Mouse (Mus musculus): ENCODE data around the gene Smok2b. TPM values are rescaled to one million over a fixed set of nuclear protein-coding genes. Genes with fewer than 3 reads are reported as not detected.
"Not testable (repeated sequence)": the region's sequence is repeated elsewhere in the genome, so short reads cannot be mapped to it uniquely, and the experiment has no call there.

Smok2b gene
- polyA plus RNA-seq, 1 experiment from 2014 or later = not detected

- WGBS = 64% methylated on average over 2 of the region's 3 CpGs
- H3K27ac ChIP-seq (replicated peaks); H3K4me1 ChIP-seq; H3K27me3 ChIP-seq; ATAC-seq (ENCODE audit: insufficient number of reproducible peaks, low FRiP score, low TSS enrichment, low read depth); H3K36me3 ChIP-seq; H3K4me2 ChIP-seq (replicated peaks); H3K9ac ChIP-seq; H3K4me3 ChIP-seq (replicated peaks): not testable (repeated sequence)
- peaks cover 21% of the 10 kb centered on the region for H3K9me3 ChIP-seq (replicated peaks)
These were observed 27.5 kb upstream of the Smok2b start for GRCm38 (mm10) chr17:13202453-13203107.

GRCm38 (mm10) chr17:13205247-13205646, 24.8 kb upstream of the Smok2b start:
- 78% methylated on average over 1 of the region's 1 CpGs for WGBS
- not testable (repeated sequence) for H3K4me2 ChIP-seq (replicated peaks); H3K9ac ChIP-seq; H3K36me3 ChIP-seq; ATAC-seq (ENCODE audit: insufficient number of reproducible peaks, low FRiP score, low TSS enrichment, low read depth); H3K4me3 ChIP-seq (replicated peaks); H3K27ac ChIP-seq (replicated peaks); H3K27me3 ChIP-seq; H3K4me1 ChIP-seq
- peaks cover 30% of the 10 kb centered on the region for H3K9me3 ChIP-seq (replicated peaks)

- WGBS = 82% methylated on average over 2 of the region's 2 CpGs
- no peaks in the 10 kb centered on the region for H3K27me3 ChIP-seq
- H3K36me3 ChIP-seq = no peaks in the 10 kb centered on the region
- H3K4me1 ChIP-seq = no peaks in the 10 kb centered on the region
- no peak overlapping the region for H3K27ac ChIP-seq (replicated peaks)
- H3K4me2 ChIP-seq (replicated peaks) = no peak overlapping the region
- peaks cover 26% of the 10 kb centered on the region for H3K9me3 ChIP-seq (replicated peaks)
- peak; percentile 41; the same call in 1 of the 2 replicates for ATAC-seq (ENCODE audit: insufficient number of reproducible peaks, low FRiP score, low TSS enrichment, low read depth)
- no peak overlapping the region for H3K9ac ChIP-seq
- H3K4me3 ChIP-seq (replicated peaks) = no peak overlapping the region
These were observed 23.6 kb upstream of the Smok2b start for GRCm38 (mm10) chr17:13206491-13206890.

- H3K36me3 ChIP-seq; H3K4me3 ChIP-seq (replicated peaks); ATAC-seq (ENCODE audit: insufficient number of reproducible peaks, low FRiP score, low TSS enrichment, low read depth); H3K4me2 ChIP-seq (replicated peaks); H3K4me1 ChIP-seq; H3K27ac ChIP-seq (replicated peaks); H3K27me3 ChIP-seq; H3K9ac ChIP-seq: not testable (repeated sequence)
- peaks cover 41% of the 10 kb centered on the region for H3K9me3 ChIP-seq (replicated peaks)
These were observed 21.6 kb upstream of the Smok2b start for GRCm38 (mm10) chr17:13208460-13208859.

- no peaks in the 10 kb centered on the region for H3K36me3 ChIP-seq
- no peaks in the 10 kb centered on the region for H3K27me3 ChIP-seq
- no peak overlapping the region for H3K27ac ChIP-seq (replicated peaks)
- no peak for ATAC-seq (ENCODE audit: insufficient number of reproducible peaks, low FRiP score, low TSS enrichment, low read depth)
- no peak overlapping the region for H3K4me2 ChIP-seq (replicated peaks)
- WGBS = 67% methylated on average over 7 of the region's 7 CpGs
- peaks cover 72% of the 10 kb centered on the region for H3K9me3 ChIP-seq (replicated peaks)
- H3K9ac ChIP-seq = no peak overlapping the region
- no peak overlapping the region for H3K4me3 ChIP-seq (replicated peaks)
- H3K4me1 ChIP-seq = no peaks in the 10 kb centered on the region
These were observed 17.8 kb upstream of the Smok2b start for GRCm38 (mm10) chr17:13212136-13212850.

- 58% methylated on average over 4 of the region's 4 CpGs for WGBS
- H3K9me3 ChIP-seq (replicated peaks) = peaks cover 83% of the 10 kb centered on the region
- no peaks in the 10 kb centered on the region for H3K36me3 ChIP-seq
- no peak overlapping the region for H3K9ac ChIP-seq
- ATAC-seq (ENCODE audit: insufficient number of reproducible peaks, low FRiP score, low TSS enrichment, low read depth) = no peak
- no peak overlapping the region for H3K4me2 ChIP-seq (replicated peaks)
- no peak overlapping the region for H3K4me3 ChIP-seq (replicated peaks)
- no peaks in the 10 kb centered on the region for H3K27me3 ChIP-seq
- no peaks in the 10 kb centered on the region for H3K4me1 ChIP-seq
- no peak overlapping the region for H3K27ac ChIP-seq (replicated peaks)
These were observed 15.9 kb upstream of the Smok2b start for GRCm38 (mm10) chr17:13214169-13214568.

- Histone ChIP-seq H3K9ac (no peak overlapping the region), H3K27me3 (no peaks in the 10 kb centered on the region), H3K4me1 (no peaks in the 10 kb centered on the region), H3K9me3 (replicated peaks) (peaks cover 89% of the 10 kb centered on the region), H3K36me3 (no peaks in the 10 kb centered on the region), H3K4me3 (replicated peaks) (no peak overlapping the region), H3K27ac (replicated peaks) (no peak overlapping the region), H3K4me2 (replicated peaks) (no peak overlapping the region)
- no peak for ATAC-seq (ENCODE audit: insufficient number of reproducible peaks, low FRiP score, low TSS enrichment, low read depth)
- WGBS = 80% methylated on average over 2 of the region's 2 CpGs
These were observed 14.5 kb upstream of the Smok2b start for GRCm38 (mm10) chr17:13215595-13215994.

- 86% methylated on average over 3 of the region's 3 CpGs for WGBS
- no peaks in the 10 kb centered on the region for H3K4me1 ChIP-seq
- no peaks in the 10 kb centered on the region for H3K36me3 ChIP-seq
- ATAC-seq (ENCODE audit: insufficient number of reproducible peaks, low FRiP score, low TSS enrichment, low read depth) = no peak
- no peak within 1 kb of the TSS for H3K9ac ChIP-seq
- no peak within 1 kb of the TSS for H3K4me2 ChIP-seq (replicated peaks)
- H3K27ac ChIP-seq (replicated peaks) = no peak within 1 kb of the TSS
- no peaks in the 10 kb centered on the region for H3K27me3 ChIP-seq
- peaks cover 68% of the 10 kb centered on the region for H3K9me3 ChIP-seq (replicated peaks)
- no peak within 1 kb of the TSS for H3K4me3 ChIP-seq (replicated peaks)
These were observed 9.2 kb upstream of the Smok2b start, which contains the start of gene Smok2a for GRCm38 (mm10) chr17:13220888-13221287. Gene Smok2a, plus strand, starts transcription at chr17:13221188.

- H3K9ac ChIP-seq; H3K27me3 ChIP-seq; ATAC-seq (ENCODE audit: insufficient number of reproducible peaks, low FRiP score, low TSS enrichment, low read depth); H3K36me3 ChIP-seq; H3K27ac ChIP-seq (replicated peaks); H3K4me1 ChIP-seq; H3K4me2 ChIP-seq (replicated peaks); H3K4me3 ChIP-seq (replicated peaks): not testable (repeated sequence)
- 82% methylated on average over 2 of the region's 2 CpGs for WGBS
- peaks cover 68% of the 10 kb centered on the region for H3K9me3 ChIP-seq (replicated peaks)
These were observed 8.1 kb upstream of the Smok2b start for GRCm38 (mm10) chr17:13221921-13222320.

GRCm38 (mm10) chr17:13239461-13239860, 9.4 kb downstream of the Smok2b start:
- H3K4me1 ChIP-seq; H3K27me3 ChIP-seq; H3K4me2 ChIP-seq (replicated peaks); H3K4me3 ChIP-seq (replicated peaks); H3K36me3 ChIP-seq; H3K27ac ChIP-seq (replicated peaks); H3K9ac ChIP-seq: not testable (repeated sequence)
- WGBS = 80% methylated on average over 4 of the region's 4 CpGs
- ATAC-seq (ENCODE audit: insufficient number of reproducible peaks, low FRiP score, low TSS enrichment, low read depth) = peak; percentile 8; the same call in 1 of the 2 replicates
- peaks cover 29% of the 10 kb centered on the region for H3K9me3 ChIP-seq (replicated peaks)

GRCm38 (mm10) chr17:13240807-13241727, 11.0 kb downstream of the Smok2b start:
- WGBS = 82% methylated on average over 7 of the region's 13 CpGs
- not testable (repeated sequence) for H3K9ac ChIP-seq; H3K4me2 ChIP-seq (replicated peaks); H3K4me3 ChIP-seq (replicated peaks); H3K27me3 ChIP-seq; H3K36me3 ChIP-seq; H3K4me1 ChIP-seq; H3K27ac ChIP-seq (replicated peaks)
- peaks cover 26% of the 10 kb centered on the region for H3K9me3 ChIP-seq (replicated peaks)
- peak; percentile 21; the same call in 1 of the 2 replicates for ATAC-seq (ENCODE audit: insufficient number of reproducible peaks, low FRiP score, low TSS enrichment, low read depth)
